17 mouse cellular contexts compared by ENCODE assay signal in the genomic region with DNA sequence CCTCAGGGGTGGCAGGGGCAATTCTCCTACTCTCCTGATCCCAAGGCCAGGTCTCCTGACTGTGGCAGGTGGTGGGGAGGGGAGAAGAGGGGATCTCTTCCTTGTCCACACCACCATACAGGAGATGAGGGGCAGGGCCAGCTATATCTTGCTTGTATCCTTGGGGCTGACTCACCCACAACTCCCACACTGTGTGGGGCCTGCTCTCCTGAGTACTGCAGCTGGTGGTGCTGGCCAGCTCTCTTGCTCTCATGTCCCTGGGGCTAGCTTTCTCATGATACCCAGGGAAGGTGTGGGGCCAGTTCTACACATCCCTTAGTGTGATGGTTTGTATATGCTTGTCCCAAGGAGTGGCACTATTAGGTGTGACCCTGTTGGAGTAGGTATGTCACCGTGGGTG.
"Had no signal": no experiment of that assay in that cellular context is flagged by ENCODE, and none has a peak within 500 bp of the region (broad histone marks: within the 10 kb centered on the region; RNA-seq: fewer than 3 reads in every experiment).

No protein-coding gene starts in this region.

- DNase-seq: liver, postnatal 0 days; lung, adult 2 months; lung, postnatal 14 days; lung, postnatal 36 days; right cerebral cortex, postnatal 25 days; right cerebral cortex, postnatal 4 days; spleen, adult 18-20 months; thymus, adult 2 months; thymus, postnatal 36 days had no signal

- H3K4me3 ChIP-seq: lung, embryonic 15.5 days; megakaryocyte, embryonic 14.5 days; midbrain, embryonic 13.5 days; midbrain, embryonic 15.5 days; neural tube, embryonic 12.5 days had no signal

- ATAC-seq: liver, postnatal 0 days; lung, postnatal 0 days; midbrain, embryonic 13.5 days; midbrain, embryonic 15.5 days had no signal

- H3K36me3 ChIP-seq: lung, embryonic 15.5 days; midbrain, embryonic 13.5 days; midbrain, embryonic 15.5 days; neural tube, embryonic 12.5 days had no signal

- H3K9me3 ChIP-seq: lung, embryonic 15.5 days; megakaryocyte, embryonic 14.5 days; midbrain, embryonic 13.5 days; midbrain, embryonic 15.5 days; neural tube, embryonic 12.5 days had no signal

- H3K4me1 ChIP-seq: megakaryocyte, embryonic 14.5 days had no signal

- H3K27me3 ChIP-seq: lung, embryonic 15.5 days; neural tube, embryonic 12.5 days had no signal

- H3K9ac ChIP-seq: liver, postnatal 0 days; lung, embryonic 15.5 days; midbrain, embryonic 13.5 days; midbrain, embryonic 15.5 days; neural tube, embryonic 12.5 days had no signal

- H3K4me2 ChIP-seq: lung, embryonic 15.5 days; midbrain, embryonic 11.5 days; midbrain, embryonic 13.5 days; midbrain, embryonic 15.5 days; neural tube, embryonic 12.5 days had no signal

- H3K27ac ChIP-seq: lung, embryonic 15.5 days; macrophage; midbrain, embryonic 13.5 days; midbrain, embryonic 15.5 days; neural tube, embryonic 12.5 days had no signal
